Mouse (Mus musculus): ENCODE data around the gene Wnt10b. TPM values are rescaled to one million over a fixed set of nuclear protein-coding genes. Genes with fewer than 3 reads are reported as not detected.

The Wnt10b gene
- polyA plus RNA-seq, 1 experiment from 2014 or later: 0.40 TPM

GRCm38 (mm10) chr15:98806809-98807770 is 29.1 kb upstream of the Wnt10b start:
- Histone ChIP-seq H3K36me3 (replicated peaks) (peaks cover 15% of the 10 kb centered on the region), H3K4me1 (peaks cover 68% of the 10 kb centered on the region), H3K27me3 (replicated peaks; ENCODE audit: low read depth, poor library complexity, severe bottlenecking) (peaks cover 91% of the 10 kb centered on the region), H3K9me3 (no peaks in the 10 kb centered on the region), H3K4me3 (peak overlapping the region; percentile 62), H3K27ac (replicated peaks) (peak overlapping the region; percentile 67)
- peak; percentile 60 for DNase-seq (ENCODE audit: low spot score)
- WGBS: under 1% methylated on average over 58 of the region's 58 CpGs

- WGBS: 2% methylated on average over 30 of the region's 30 CpGs
- H3K4me1 ChIP-seq: peaks cover 68% of the 10 kb centered on the region
- peak overlapping the region; percentile 62 for H3K4me3 ChIP-seq
- H3K27ac ChIP-seq (replicated peaks): no peak overlapping the region
- no peaks in the 10 kb centered on the region for H3K9me3 ChIP-seq
- H3K36me3 ChIP-seq (replicated peaks): peaks cover 7% of the 10 kb centered on the region; the same call in 1 of the 2 replicates
- H3K27me3 ChIP-seq (replicated peaks; ENCODE audit: low read depth, poor library complexity, severe bottlenecking): peaks cover 100% of the 10 kb centered on the region
- DNase-seq (ENCODE audit: low spot score): no peak
These were observed 28.3 kb upstream of the Wnt10b start for GRCm38 (mm10) chr15:98806071-98806808.

- Histone ChIP-seq H3K4me3 (peak overlapping the region; percentile 62), H3K27me3 (replicated peaks; ENCODE audit: low read depth, poor library complexity, severe bottlenecking) (peaks cover 100% of the 10 kb centered on the region), H3K9me3 (no peaks in the 10 kb centered on the region), H3K4me1 (peaks cover 68% of the 10 kb centered on the region), H3K27ac (replicated peaks) (peak overlapping the region; percentile 37; the same call in 1 of the 2 replicates), H3K36me3 (replicated peaks) (no peaks in the 10 kb centered on the region; the same call in 1 of the 2 replicates)
- WGBS: under 1% methylated on average over 64 of the region's 64 CpGs
- peak; percentile 85 for DNase-seq (ENCODE audit: low spot score)
These were observed 27.5 kb upstream of the Wnt10b start for GRCm38 (mm10) chr15:98805324-98806040.

- peak; percentile 91 for DNase-seq (ENCODE audit: low spot score)
- H3K9me3 ChIP-seq: no peaks in the 10 kb centered on the region
- no peak overlapping the region for H3K27ac ChIP-seq (replicated peaks)
- peak overlapping the region; percentile 32 for H3K4me3 ChIP-seq
- under 1% methylated on average over 32 of the region's 32 CpGs for WGBS
- H3K36me3 ChIP-seq (replicated peaks): no peaks in the 10 kb centered on the region
- H3K27me3 ChIP-seq (replicated peaks; ENCODE audit: low read depth, poor library complexity, severe bottlenecking): peaks cover 100% of the 10 kb centered on the region
- H3K4me1 ChIP-seq: peaks cover 61% of the 10 kb centered on the region
These were observed 26.1 kb upstream of the Wnt10b start for GRCm38 (mm10) chr15:98804054-98804453.

- peak overlapping the region; percentile 32 for H3K4me3 ChIP-seq
- H3K4me1 ChIP-seq: peaks cover 59% of the 10 kb centered on the region
These were observed 25.0 kb upstream of the Wnt10b start for GRCm38 (mm10) chr15:98802926-98803325.

GRCm38 (mm10) chr15:98799396-98799795 is 21.4 kb upstream of the Wnt10b start:
- peaks cover 45% of the 10 kb centered on the region for H3K4me1 ChIP-seq
- H3K36me3 ChIP-seq (replicated peaks): no peaks in the 10 kb centered on the region
- no peaks in the 10 kb centered on the region for H3K9me3 ChIP-seq
- no peak overlapping the region for H3K27ac ChIP-seq (replicated peaks)
- DNase-seq (ENCODE audit: low spot score): peak; percentile 87
- H3K27me3 ChIP-seq (replicated peaks; ENCODE audit: low read depth, poor library complexity, severe bottlenecking): peaks cover 100% of the 10 kb centered on the region
- WGBS: 10% methylated on average over 12 of the region's 12 CpGs
- no peak overlapping the region for H3K4me3 ChIP-seq

More at GRCm38 (mm10) chr15:98802926-98803325, 25.0 kb upstream of the Wnt10b start:
- Histone ChIP-seq H3K27ac (replicated peaks) (no peak overlapping the region), H3K36me3 (replicated peaks) (no peaks in the 10 kb centered on the region), H3K9me3 (no peaks in the 10 kb centered on the region), H3K27me3 (replicated peaks; ENCODE audit: low read depth, poor library complexity, severe bottlenecking) (peaks cover 100% of the 10 kb centered on the region)
- WGBS: 3% methylated on average over 8 of the region's 8 CpGs
- DNase-seq (ENCODE audit: low spot score): no peak

GRCm38 (mm10) chr15:98798903-98799302 is 21.0 kb upstream of the Wnt10b start:
- no peak for DNase-seq (ENCODE audit: low spot score)
- Histone ChIP-seq H3K9me3 (no peaks in the 10 kb centered on the region), H3K4me3 (no peak overlapping the region), H3K36me3 (replicated peaks) (no peaks in the 10 kb centered on the region), H3K27ac (replicated peaks) (no peak overlapping the region), H3K4me1 (peaks cover 40% of the 10 kb centered on the region), H3K27me3 (replicated peaks; ENCODE audit: low read depth, poor library complexity, severe bottlenecking) (peaks cover 100% of the 10 kb centered on the region)
- WGBS: 47% methylated on average over 3 of the region's 3 CpGs

GRCm38 (mm10) chr15:98797835-98798492 is 20.0 kb upstream of the Wnt10b start:
- H3K4me3 ChIP-seq: peak overlapping the region; percentile 39
- peak overlapping the region; percentile 35 for H3K27ac ChIP-seq (replicated peaks)
- H3K9me3 ChIP-seq: no peaks in the 10 kb centered on the region
- WGBS: 1% methylated on average over 28 of the region's 28 CpGs
- H3K36me3 ChIP-seq (replicated peaks): no peaks in the 10 kb centered on the region
- DNase-seq (ENCODE audit: low spot score): peak; percentile 75
- H3K4me1 ChIP-seq: peaks cover 37% of the 10 kb centered on the region
- peaks cover 100% of the 10 kb centered on the region for H3K27me3 ChIP-seq (replicated peaks; ENCODE audit: low read depth, poor library complexity, severe bottlenecking)

- peak; percentile 38 for DNase-seq (ENCODE audit: low spot score)
- 2% methylated on average over 13 of the region's 13 CpGs for WGBS
- peaks cover 43% of the 10 kb centered on the region for H3K4me1 ChIP-seq
- H3K27ac ChIP-seq (replicated peaks): no peak overlapping the region
- no peaks in the 10 kb centered on the region for H3K9me3 ChIP-seq
- peaks cover 100% of the 10 kb centered on the region for H3K27me3 ChIP-seq (replicated peaks; ENCODE audit: low read depth, poor library complexity, severe bottlenecking)
- H3K36me3 ChIP-seq (replicated peaks): no peaks in the 10 kb centered on the region
- 0 out of 2 replicates have a peak overlapping the region, but pooled peaks have one; percentile 11 for H3K4me3 ChIP-seq
These were observed 19.0 kb upstream of the Wnt10b start for GRCm38 (mm10) chr15:98796803-98797595.

- no peak for DNase-seq (ENCODE audit: low spot score)
- peak overlapping the region; percentile 41 for H3K4me3 ChIP-seq
- peaks cover 58% of the 10 kb centered on the region for H3K4me1 ChIP-seq
- H3K27ac ChIP-seq (replicated peaks): no peak overlapping the region
- no peaks in the 10 kb centered on the region for H3K9me3 ChIP-seq
- peaks cover 100% of the 10 kb centered on the region for H3K27me3 ChIP-seq (replicated peaks; ENCODE audit: low read depth, poor library complexity, severe bottlenecking)
- WGBS: 8% methylated on average over 13 of the region's 13 CpGs
- H3K36me3 ChIP-seq (replicated peaks): no peaks in the 10 kb centered on the region
These were observed 15.3 kb upstream of the Wnt10b start for GRCm38 (mm10) chr15:98793141-98793698.

All from embryonic facial prominence, embryonic 10.5 days (tissue).